Mouse (Mus musculus) erythroblast, embryonic 14.5 days (primary cell): ENCODE measurements at regions not wholly inside any gene's neighbourhood (a gene's known extent, or its start where the extent isn't known, plus 50 kb on each side); places are given as distances from the start of the nearest gene placed in this dataset.

Experiments used
- H3K27me3 ChIP-seq: 2 replicates; pipeline ENCODE4 v1.6.1; 2012; ENCODE audit warnings: inconsistent platforms; ENCODE audit not compliant: control insufficient read depth
- H3K36me3 ChIP-seq: 2 replicates; pipeline ENCODE4 v1.6.1; 2012; ENCODE audit warnings: mild to moderate bottlenecking, inconsistent platforms; ENCODE audit not compliant: control insufficient read depth
- H3K4me1 ChIP-seq: 2 replicates; pipeline ENCODE4 v1.6.1; 2012; ENCODE audit warnings: inconsistent platforms; ENCODE audit not compliant: control insufficient read depth
- H3K4me3 ChIP-seq: replicated peaks from 2 replicates; pipeline ENCODE3; 2012; ENCODE audit warnings: moderate library complexity, mild to moderate bottlenecking, inconsistent platforms
- H3K9me3 ChIP-seq: 2 replicates; pipeline ENCODE4 v1.6.1; 2012; ENCODE audit warnings: low read length, inconsistent platforms, mixed read lengths; ENCODE audit not compliant: control insufficient read depth
- GATA1 ChIP-seq: IDR thresholded peaks from 2 replicates; pipeline ENCODE4 v1.6.1; 2012; ENCODE audit warnings: low read length, inconsistent platforms, mixed read lengths
- TAL1 ChIP-seq: IDR thresholded peaks from 3 replicates; pipeline ENCODE4 v1.6.1; 2012; ENCODE audit warnings: low read length, inconsistent platforms, mixed read lengths

DNA sequence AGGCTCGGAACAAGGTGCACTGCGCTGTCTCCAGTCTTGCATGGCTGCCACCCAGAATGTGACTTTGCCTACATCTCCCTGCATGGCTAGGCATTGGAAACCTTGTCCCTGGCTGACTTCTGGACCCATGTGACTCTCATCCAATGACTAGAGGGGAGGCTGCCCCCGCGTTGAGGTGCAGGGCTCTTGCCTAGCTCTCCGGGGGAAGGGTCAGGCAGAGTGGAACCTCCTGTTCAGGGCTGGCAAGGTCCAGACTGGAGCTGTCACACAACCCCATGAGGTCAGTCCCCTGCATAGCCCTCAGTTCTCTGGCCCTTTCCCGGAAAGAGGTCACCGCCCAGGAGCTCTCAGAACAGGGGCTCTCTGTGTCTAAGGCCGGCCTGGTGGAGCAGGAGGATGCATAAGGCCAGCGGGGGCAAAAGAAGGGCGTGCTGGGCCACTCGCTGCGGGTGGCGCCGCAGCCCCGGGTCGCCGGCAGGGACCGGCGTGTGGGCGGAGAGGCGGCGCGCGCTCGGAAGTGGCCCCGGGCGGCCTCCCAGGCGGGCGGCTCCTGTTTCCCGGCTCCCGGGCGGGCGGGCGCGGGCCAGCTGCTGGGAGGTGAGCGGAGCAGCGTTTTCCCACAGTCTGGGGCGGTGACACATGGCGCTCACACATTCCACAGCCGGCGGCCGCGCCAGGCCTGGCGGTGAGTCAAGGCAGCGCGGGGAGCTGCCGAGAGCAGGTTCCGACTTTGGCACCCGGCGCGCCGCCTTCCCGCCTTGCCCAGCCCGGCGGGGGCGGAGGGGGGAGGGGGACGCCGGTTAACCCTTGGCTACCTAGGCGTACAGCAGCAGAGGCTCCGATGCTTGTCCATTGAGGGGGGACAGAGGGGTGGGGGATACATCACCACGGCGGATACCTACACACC, 55.5 kb upstream of the Hes1 start:
- H3K4me3 ChIP-seq = peak overlapping the region; percentile 44
- no peaks in the 10 kb centered on the region; the same call in 1 of the 2 replicates for H3K4me1 ChIP-seq
- H3K9me3 ChIP-seq = no peaks in the 10 kb centered on the region
- TF ChIP-seq GATA1 (no peak), TAL1 (no peak)
- no peaks in the 10 kb centered on the region for H3K36me3 ChIP-seq
- peaks cover 37% of the 10 kb centered on the region for H3K27me3 ChIP-seq

DNA sequence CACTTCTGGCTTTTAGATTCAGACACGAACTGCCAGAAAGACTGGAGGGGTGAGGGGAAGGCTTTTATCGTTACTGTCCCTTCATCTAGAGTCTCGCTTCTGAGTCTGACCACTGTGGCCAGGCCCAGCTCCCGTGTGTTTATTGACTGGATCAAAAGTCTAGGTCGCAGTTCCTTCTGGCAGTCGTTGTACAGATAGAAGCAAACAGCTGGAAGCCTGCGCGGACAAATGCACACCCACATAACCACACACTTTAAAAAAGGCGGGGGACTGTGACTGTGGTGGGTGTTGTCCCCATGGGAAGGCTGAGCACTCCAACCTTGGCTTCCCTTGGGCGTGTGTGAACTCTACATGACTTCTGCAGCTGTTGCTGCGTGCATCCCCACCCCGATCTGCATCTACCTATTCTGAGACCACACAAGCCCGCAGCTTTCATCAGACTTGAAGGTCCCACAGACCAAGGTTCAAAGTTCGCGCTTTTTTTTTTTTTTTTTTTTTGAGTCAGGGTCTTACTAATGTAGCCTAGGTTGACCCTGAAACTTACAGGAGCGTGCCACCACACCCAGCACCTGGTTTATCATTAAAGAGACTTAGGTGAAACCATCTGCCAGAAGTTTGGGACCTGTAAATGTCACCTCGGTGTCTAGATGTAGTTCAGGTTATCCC, 54.5 kb upstream of the Hes1 start:
- no peaks in the 10 kb centered on the region; the same call in 1 of the 2 replicates for H3K4me1 ChIP-seq
- no peaks in the 10 kb centered on the region for H3K36me3 ChIP-seq
- H3K9me3 ChIP-seq = no peaks in the 10 kb centered on the region
- TF ChIP-seq TAL1 (no peak), GATA1 (no peak)
- H3K27me3 ChIP-seq = peaks cover 37% of the 10 kb centered on the region
- no peak overlapping the region for H3K4me3 ChIP-seq

DNA sequence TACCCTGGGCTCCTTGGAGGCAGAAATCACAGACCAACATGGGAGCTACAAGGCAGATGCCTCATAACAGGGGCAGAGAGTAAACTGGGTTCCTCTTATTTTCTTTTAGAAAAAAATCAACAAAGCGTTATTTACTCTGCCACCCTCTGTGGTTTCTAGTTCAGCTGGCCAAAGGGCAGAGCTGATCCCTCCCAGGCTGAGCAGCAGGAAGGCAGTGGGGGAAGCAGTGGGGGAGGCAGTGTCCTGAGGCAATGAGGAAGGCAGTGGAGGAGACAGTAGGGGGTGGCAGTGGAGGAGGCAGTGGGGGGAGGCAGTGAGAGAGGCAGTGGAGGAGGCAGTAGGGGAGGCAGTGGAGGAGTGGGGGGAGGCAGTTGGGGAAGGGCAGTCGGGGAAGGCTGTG, 51.1 kb upstream of the Hes1 start:
- TF ChIP-seq GATA1 (no peak), TAL1 (no peak)
- Histone ChIP-seq H3K4me3 (no peak overlapping the region), H3K4me1 (no peaks in the 10 kb centered on the region; the same call in 1 of the 2 replicates), H3K27me3 (peaks cover 28% of the 10 kb centered on the region), H3K9me3 (no peaks in the 10 kb centered on the region), H3K36me3 (no peaks in the 10 kb centered on the region; the same call in 1 of the 2 replicates)

DNA sequence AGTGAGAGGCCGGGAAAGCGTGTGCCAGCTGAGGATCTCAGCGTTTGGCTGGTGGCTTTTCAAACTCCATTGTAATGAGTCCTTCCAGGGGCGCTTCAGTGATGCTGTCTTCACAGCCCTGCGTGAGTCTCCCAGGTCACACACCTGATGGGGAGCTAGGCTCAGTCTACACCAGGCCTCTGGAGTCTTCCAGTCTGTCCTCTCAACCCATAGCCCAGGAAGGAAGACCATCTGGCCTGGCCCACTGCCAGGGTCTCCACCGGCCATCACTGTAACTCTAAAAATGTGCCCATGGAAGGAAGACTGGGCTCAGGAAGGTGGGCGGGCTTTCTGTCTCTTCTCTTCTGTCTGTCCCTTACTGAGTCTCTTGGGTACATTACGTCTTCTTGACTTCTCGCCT, 50.2 kb upstream of the Hes1 start:
- no peaks in the 10 kb centered on the region for H3K4me1 ChIP-seq
- TF ChIP-seq TAL1 (no peak), GATA1 (no peak)
- no peaks in the 10 kb centered on the region; the same call in 1 of the 2 replicates for H3K36me3 ChIP-seq
- peaks cover 20% of the 10 kb centered on the region for H3K27me3 ChIP-seq
- H3K9me3 ChIP-seq = no peaks in the 10 kb centered on the region
- H3K4me3 ChIP-seq = no peak overlapping the region
